ENCODE assay signal across 7 mouse cellular contexts in the genomic region with DNA sequence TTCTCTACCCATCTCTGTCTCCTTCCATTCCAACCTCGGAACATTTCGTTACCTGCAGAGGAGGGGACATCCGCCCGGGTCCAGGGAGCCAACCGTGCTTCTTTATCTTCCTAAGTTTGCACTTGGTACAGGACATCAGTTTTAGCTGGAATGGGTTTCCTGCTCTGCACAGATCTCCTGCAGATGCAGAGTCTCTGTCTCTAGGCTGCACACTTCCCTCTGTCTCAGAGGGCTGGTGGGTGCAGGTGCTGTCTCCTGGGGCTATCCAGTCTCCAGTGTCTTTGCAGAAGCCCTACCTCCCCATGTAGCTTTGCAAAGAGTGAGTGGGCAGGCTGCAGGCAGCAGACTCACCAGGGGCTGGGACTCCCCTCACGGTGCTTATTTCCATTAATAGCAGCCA.
"Had no signal": no experiment of that assay in that cellular context is flagged by ENCODE, and none has a peak within 500 bp of the region (broad histone marks: within the 10 kb centered on the region; RNA-seq: fewer than 3 reads in every experiment).

No protein-coding gene starts in this region.

- DNase-seq: kidney, adult 8-10 months; layer of hippocampus, adult 9-11 months; layer of hippocampus, postnatal 36 days; left cerebral cortex, postnatal 4 days; lung, adult 18-20 months; right cerebral cortex, postnatal 4 days; spleen, adult 18-20 months had no signal
